Mouse (Mus musculus): Measurements from ENCODE around the gene Rnf141.

Gene Rnf141

DNA sequence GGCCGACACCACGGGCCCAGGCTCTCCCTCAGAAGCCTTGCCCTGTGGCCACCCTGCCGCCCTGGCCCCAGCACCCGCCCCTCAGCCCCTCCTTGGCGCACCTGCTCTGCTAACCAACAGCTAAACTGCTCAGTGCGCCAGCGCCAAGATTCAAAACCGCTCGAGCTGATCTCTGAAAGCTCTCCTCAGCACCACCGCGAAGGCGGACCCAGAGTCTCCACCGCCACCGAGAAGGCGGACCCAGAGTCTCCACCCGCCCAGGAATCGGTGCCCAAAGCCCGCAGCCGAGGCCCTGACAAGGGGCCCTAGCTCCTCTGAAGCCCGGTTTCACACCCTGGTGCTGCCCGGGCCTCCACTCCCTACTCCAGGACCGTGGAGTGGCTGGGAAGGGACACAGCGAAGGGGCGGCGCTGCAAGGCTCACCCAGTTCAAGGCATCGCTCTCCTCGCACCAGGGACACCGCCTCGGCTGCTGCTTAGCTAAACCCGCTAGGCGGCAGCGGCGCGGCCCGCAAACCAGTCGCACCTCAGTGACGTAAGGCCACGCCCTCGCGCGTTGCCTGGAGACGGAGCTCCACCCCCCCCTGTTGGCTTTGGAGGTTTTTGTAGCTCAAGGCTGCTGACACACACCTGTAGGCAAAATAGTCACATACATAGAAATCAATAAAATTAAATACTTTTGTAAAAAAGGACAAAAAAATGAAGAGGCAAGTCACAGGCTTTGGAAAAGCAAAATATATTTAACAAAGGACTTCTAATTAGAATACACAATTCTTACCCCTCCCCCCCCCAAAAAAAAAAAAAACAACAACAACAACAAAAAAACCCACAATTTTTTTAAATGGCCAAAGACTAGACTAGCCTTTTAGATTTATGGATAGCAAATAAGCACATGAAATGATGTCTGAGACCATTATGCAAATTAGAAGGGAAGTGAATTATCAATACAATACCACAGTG is at the start of gene Rnf141:
TSS of gene Rnf141 (minus strand) at position 542 of the 959 bp plus-strand sequence.
- peak; percentile 94 for DNase-seq

DNA sequence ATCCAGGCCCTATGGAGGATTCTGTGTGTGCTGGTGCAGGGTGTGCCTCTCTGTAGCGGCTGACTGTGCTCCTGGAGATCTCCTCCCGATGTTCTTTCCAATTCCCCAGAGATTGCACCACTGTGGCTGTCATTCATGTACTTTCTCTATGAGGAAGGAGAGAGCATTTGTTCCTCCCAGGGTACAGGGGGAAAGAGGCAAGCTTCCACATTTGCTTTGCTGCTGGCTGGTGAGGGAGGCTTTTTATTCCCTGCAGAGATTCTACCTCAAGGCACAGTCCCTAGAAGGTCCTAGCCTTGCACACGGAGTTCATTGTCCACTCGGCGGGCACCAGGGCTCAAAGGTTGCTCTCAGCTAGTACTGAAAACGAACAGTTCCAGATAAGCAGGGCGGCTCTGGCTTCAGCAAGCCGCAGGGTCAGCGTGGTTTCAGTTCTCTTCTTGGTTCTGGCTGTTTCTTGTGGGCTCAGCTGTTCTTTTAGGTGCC is 47.3 kb upstream of the Rnf141 start:
- DNase-seq: peak; percentile 79

- peak; percentile 40 for DNase-seq
These were observed 37.6 kb upstream of the Rnf141 start for GRCm38 (mm10) chr7:110881746-110882333.

DNA sequence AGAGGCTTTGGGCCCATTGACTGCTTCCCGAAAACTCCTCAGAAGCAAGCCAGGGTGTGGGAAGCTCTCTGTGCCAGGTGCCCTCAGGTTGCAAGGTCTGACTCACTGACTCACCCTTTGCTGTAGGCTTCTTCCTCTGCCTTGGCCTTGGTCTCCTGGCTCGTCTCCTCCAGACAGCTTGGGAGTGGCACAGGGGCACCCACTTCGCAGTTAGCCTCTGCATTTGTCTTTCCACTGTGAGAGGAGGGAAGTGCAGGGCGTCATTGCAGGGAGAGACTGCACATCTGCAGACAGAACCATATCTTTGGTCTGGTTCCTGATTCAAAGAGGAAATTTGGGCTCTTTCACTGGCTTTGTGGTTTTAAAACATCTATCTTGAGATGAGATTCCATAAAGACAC is 33.8 kb upstream of the Rnf141 start:
- no peak for DNase-seq

- DNase-seq: peak; percentile 59
These were observed 32.7 kb upstream of the Rnf141 start for GRCm38 (mm10) chr7:110876965-110877364.

DNA sequence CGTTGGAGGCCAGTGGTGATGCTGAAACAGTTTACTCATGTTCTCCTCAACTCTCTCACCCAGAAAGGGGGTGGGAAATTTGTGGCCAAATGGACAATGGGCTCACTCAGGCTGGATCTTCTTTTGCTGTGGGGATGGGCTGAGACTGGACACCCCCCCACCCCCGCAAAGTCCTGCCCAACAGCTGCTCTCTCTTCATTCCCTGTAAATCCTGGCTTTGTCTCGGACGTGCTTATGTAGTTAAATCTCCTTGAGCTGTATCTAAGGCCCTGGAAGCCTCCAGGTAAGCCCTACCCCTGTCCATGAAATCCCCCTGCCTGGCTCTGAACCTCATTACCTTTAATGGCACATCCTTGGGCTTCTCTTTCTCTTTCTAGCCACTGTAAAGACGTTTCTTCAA is 24.6 kb upstream of the Rnf141 start:
- no peak for DNase-seq

DNA sequence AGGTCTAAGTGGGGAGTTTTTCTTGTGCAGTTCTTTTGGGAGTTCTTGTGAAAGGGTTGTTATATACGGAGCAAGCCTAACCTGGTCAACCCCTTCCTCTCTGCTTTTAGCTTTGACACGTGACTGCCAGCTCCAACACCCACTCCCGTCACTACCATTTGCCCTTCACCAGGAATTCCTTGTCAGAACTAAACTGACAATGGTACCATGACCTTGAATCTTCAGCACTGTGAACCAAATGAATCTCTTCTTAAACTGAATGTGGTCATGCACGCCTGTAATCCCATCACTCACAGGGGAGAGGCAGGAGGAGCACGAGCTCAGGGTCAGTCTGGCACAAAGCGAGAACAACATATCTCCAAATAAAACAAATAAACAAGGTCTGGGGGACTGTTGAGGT is 22.9 kb upstream of the Rnf141 start:
- DNase-seq: no peak

GRCm38 (mm10) chr7:110866021-110866420 is 21.8 kb upstream of the Rnf141 start:
- DNase-seq: no peak

GRCm38 (mm10) chr7:110865570-110865969 is 21.3 kb upstream of the Rnf141 start:
- no peak for DNase-seq

DNA sequence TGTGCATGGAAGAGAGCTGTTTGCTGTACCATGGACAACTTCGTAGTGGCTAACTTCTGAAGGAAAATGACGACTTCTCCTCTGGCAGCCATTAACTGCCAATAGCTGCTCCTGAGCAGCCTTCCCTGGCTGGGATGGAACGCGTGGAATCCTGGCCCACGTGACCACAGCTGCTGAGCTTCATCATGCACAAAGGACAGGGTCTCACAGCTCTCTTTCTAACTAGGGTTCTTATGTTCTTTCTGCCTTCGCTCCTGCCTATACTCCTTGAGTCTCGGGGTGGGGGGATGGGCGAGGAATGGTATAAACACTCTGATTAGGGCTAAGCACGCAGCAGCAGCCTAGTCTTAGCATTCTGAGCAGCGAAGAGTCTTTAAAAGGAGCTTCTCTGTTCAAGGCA is 20.8 kb upstream of the Rnf141 start:
- peak; percentile 53 for DNase-seq

DNA sequence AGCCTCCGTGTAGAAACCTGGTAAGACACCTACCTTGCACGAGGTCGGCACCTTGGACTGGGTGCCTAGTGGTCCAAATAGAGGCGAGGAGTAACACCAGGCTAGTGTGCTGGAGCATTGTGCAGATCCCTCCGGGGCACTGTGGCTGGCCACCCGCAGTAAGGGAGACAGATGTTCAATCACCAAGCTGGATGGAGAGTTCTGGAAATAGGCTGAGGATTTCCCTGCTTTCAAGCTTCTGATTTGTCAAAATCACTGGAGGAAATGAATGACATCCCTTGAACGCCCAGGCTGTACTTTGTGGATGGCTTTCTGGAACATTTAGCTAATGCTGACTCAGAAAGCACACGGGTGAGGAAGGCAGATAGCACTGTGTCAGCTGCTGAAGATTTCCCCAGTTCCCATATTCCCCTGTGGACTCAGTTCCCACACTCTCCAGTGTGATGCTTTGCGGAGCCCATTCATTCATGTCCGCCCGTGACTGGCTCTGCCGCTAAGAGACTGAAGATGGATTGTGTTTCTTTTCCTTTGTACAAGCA is 18.6 kb upstream of the Rnf141 start, which contains the start of gene Lyve1:
TSS of gene Lyve1 (minus strand) at position 489 of the 539 bp plus-strand sequence.
- no peak for DNase-seq

- DNase-seq: no peak
These were observed 15.9 kb upstream of the Rnf141 start for GRCm38 (mm10) chr7:110860129-110860528.

GRCm38 (mm10) chr7:110855604-110856003 is 11.3 kb upstream of the Rnf141 start:
- no peak for DNase-seq

DNA sequence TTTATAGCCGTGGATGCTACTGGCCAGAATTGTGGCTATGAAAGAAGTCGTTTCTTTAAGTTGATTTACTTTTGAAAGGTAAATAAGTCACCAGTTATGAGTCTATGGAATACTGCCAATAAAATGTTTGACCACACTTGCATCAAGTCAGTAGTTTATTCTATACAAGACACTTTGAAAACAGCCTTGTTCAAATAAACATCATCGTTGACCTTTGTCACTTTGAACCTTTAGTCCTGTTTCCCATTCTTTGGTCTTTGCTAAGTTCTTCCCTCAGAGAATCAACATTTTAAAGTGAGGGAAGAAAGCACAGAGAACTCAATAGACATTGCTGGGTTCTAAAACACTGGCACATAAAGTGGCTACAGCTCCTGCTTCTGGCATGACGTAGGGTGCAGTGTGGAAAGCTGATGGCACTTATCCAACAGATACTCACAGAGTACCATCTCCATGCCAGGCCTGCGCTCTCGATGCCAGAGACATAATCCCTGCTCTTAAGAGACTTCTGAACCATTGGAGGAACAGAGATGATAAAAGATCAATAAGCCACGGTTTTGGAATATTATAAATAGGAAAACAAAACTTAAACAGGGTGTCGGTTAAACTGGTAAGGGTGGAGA is 10.8 kb upstream of the Rnf141 start:
- DNase-seq: no peak

GRCm38 (mm10) chr7:110854519-110854918 is 10.3 kb upstream of the Rnf141 start:
- no peak for DNase-seq

GRCm38 (mm10) chr7:110853611-110854010 is 9.4 kb upstream of the Rnf141 start:
- no peak for DNase-seq

- DNase-seq: peak; percentile 11
These were observed 7.4 kb upstream of the Rnf141 start for GRCm38 (mm10) chr7:110851541-110852203.

GRCm38 (mm10) chr7:110848371-110848770 is 4.1 kb upstream of the Rnf141 start:
- no peak for DNase-seq

GRCm38 (mm10) chr7:110847321-110847720 is 3.1 kb upstream of the Rnf141 start:
- no peak for DNase-seq

DNA sequence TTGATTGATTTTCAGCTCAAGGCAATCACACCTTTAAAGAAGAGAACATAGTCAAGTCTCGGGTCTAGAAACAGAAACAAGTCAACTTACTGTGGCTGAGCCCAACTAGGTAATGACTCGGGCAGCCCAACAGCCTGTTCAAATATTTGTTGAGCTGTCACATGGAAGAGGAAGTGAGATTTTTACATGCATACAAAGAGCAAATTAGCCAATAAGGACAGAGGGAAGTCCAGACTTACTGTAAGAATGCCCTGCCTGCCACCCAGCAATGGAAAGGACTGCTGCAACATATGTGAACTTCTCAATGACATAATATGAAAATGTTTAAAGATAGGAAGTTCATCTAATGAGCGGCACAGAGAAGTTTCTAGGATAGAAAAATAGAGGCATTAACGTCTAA is 3.9 kb downstream of the Rnf141 start:
- DNase-seq: no peak

DNA sequence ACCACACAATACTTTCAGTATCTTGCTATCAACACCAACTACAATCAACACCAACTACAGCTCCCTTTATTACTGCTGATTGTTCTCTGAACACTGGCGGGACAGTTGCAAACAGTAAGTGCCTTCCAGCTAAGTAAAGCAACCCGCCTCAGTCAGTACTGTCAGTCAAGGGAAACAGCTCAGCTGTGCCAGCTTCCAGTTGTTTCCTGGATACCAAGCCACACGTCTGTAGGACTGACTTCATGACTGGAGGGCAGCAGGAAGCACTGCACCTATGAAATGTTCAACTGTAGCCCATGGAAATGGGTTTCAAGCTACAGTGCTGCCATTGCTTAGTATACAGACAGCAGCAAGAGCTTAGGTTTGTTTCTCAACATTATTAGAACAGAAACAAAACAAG is 9.7 kb downstream of the Rnf141 start:
- DNase-seq: no peak

DNA sequence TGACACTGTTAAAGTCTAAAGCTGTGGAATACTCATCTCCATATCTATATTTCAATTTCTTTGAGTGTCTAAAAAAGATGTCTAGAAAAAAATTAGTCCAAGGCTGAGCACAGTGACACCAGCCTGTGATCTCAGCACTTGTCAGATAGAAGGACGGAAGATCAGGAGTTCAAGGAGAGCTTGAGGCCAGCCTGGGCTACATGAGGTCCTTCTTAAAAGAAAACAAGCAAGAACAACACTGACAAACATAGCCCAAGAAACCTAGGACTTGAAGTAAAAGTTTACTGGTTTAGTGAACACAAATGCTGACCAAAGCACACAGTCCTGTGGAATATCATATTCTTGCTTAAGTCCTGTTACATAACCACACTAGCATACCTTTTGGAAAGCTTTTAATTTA is 10.2 kb downstream of the Rnf141 start:
- DNase-seq: no peak

- DNase-seq: no peak
These were observed 11.2 kb downstream of the Rnf141 start for GRCm38 (mm10) chr7:110833024-110833423.

Measured in kidney, postnatal 14 days (tissue).